Mouse (Mus musculus) kidney, postnatal 0 days (tissue): ENCODE measurements around the gene Ano8. TPM values are rescaled to one million over a fixed set of nuclear protein-coding genes. Genes with fewer than 3 reads are reported as not detected.
"Not testable (repeated sequence)": the region's sequence is repeated elsewhere in the genome, so short reads cannot be mapped to it uniquely, and the experiment has no call there.

Experiments used
- ATAC-seq: fragments of 200-750 bp; cut with Nextera tagmentation; replicated peaks from 2 replicates; pipeline ENCODE4 v1.8.0; 2017; ENCODE audit warnings: low read depth, moderate number of reproducible peaks, moderate TSS enrichment, moderate library complexity; ENCODE audit not compliant: low FRiP score
- DNase-seq: peaks from one replicate; pipeline ENCODE4 v3.0.0-alpha.2; 2016; ENCODE audit warnings: low spot score
- H3K27ac ChIP-seq: fragments of 300-500 bp; sonication (generic); 2 replicates; pipeline ENCODE4 v1.5.1; 2014; ENCODE audit warnings: mild to moderate bottlenecking
- H3K27me3 ChIP-seq: fragments of 300-500 bp; sonication (generic); 2 replicates; pipeline ENCODE4 v1.6.1; 2014; ENCODE audit warnings: low read length, mixed read lengths; ENCODE audit not compliant: insufficient read depth
- H3K36me3 ChIP-seq: fragments of 300-500 bp; sonication (generic); 2 replicates; pipeline ENCODE4 v1.6.1; 2014; ENCODE audit warnings: low read length, mixed read lengths; ENCODE audit not compliant: insufficient read depth
- H3K4me1 ChIP-seq: fragments of 300-500 bp; sonication (generic); replicated peaks from 2 replicates; pipeline ENCODE4 v1.6.1; 2014; ENCODE audit warnings: antibody characterized with exemption, low read length, mixed read lengths; ENCODE audit not compliant: insufficient read depth
- H3K4me2 ChIP-seq: fragments of 300-500 bp; sonication (generic); 2 replicates; pipeline ENCODE4 v1.6.1; 2014; ENCODE audit warnings: mild to moderate bottlenecking, low read length, moderate library complexity, mixed read lengths
- H3K4me3 ChIP-seq: fragments of 300-500 bp; sonication (generic); replicated peaks from 2 replicates; pipeline ENCODE4 v1.5.1; 2014; ENCODE audit warnings: low read depth, low read length
- H3K9ac ChIP-seq: fragments of 300-500 bp; sonication (generic); 2 replicates; pipeline ENCODE4 v1.6.1; 2014; ENCODE audit warnings: low read depth, low read length
- H3K9me3 ChIP-seq: fragments of 300-500 bp; sonication (generic); replicated peaks from 2 replicates; pipeline ENCODE4 v1.6.1; 2016; ENCODE audit warnings: low read length, inconsistent platforms, mixed read lengths
- CTCF ChIP-seq: IDR thresholded peaks from 2 replicates; pipeline ENCODE4 v1.5.1; 2016; ENCODE audit warnings: antibody characterized with exemption, low read depth, mild to moderate bottlenecking, moderate library complexity
- WGBS: fragments of 180-500 bp; shearing (Covaris S2); extraction: QIAGEN DNeasy Blood & Tissue Kit; methylation state at CpG from one replicate; pipeline ENCODE4 v1.1.7; 2014; 5-methylcytosine and 5-hydroxymethylcytosine counted together
- polyA plus RNA-seq: library from polyadenylated mRNA; unstranded; fragments of >200 nt; fragmentation: Nextera tagmentation; extraction: Ambion mirVana; gene quantifications from 2 replicates; pipeline ENCODE4 v1.2.1, GENCODE M21; 2015

Gene Ano8
- polyA plus RNA-seq, 1 experiment from 2014 or later: 1.4 TPM

DNA sequence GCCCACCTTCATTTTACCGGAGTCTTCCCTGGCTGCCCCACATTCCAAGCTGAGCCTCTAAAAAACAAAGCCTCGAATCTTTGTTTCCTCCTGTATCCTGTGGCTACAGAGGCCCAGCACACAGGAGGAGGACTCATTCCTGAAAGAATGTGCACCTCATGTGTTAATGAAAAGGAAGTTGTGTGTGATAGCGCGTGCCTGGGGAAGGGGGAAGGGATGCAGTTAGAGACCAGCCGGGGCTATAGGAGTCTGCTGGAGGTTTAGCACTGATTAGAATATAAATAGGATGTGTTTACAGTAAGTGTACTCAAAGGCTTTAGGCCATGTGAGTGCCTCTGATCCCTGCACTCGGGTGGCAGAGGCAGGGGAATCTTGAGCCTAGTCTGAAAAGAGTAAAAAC is 40.5 kb upstream of the Ano8 start:
- no peaks in the 10 kb centered on the region for H3K9me3 ChIP-seq
- H3K9ac ChIP-seq: no peak overlapping the region
- H3K4me2 ChIP-seq: no peak overlapping the region
- peak overlapping the region; percentile 78; the same call in 1 of the 2 replicates for H3K27ac ChIP-seq
- no peak for ATAC-seq
- DNase-seq: peak; percentile 61
- peaks cover 9% of the 10 kb centered on the region for H3K4me1 ChIP-seq
- TF ChIP-seq CTCF: no peak
- WGBS: 31% methylated on average over 6 of the region's 6 CpGs
- no peak overlapping the region for H3K4me3 ChIP-seq
- no peaks in the 10 kb centered on the region for H3K36me3 ChIP-seq
- no peaks in the 10 kb centered on the region for H3K27me3 ChIP-seq

DNA sequence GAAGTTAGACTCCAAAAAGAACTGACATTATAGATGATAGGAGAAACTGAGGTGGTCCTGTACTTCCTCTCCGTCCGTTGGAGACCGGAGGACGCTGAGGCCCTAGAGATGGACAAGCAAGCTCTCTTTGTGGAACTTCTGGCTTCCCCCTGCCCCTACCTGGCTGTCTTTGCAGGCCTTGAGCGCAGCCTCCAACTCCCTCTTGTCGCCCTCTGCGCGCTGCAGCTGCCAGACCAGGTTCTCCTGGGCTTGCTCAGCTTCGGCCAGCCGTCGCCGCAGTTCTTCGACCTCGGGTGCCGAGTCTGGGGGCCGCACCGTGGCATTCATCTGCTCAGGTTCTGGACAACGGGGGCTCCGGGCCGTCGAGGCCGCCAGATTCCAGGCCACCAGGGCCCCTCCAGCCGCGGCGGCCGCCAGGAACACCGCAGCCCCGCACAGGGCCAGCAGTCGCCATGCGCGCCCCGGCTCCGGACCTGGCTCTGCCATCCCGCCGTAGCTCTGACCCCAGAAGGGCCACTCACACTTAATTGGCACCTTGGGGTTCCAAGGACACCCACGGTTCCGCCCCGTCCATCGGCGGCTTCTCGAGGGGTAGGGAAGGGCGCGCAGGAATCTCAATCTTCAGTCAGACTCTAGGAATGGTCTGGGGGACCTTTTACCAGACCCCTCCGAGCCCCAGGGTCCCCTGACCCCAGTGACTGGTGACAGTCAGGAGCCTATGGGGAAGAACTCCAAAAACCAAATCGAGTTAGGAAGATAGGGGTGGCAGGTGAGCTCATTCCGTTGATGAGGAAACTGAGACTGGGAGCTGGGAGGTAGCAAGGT is 39.7 kb upstream of the Ano8 start, which contains the start of gene Ccdc194:
Gene Ccdc194 (minus strand): TSS at position 486 of the 825 bp plus-strand sequence.
- peak within 1 kb of the TSS; percentile 16; the same call in 1 of the 2 replicates for H3K4me2 ChIP-seq
- peaks cover 7% of the 10 kb centered on the region for H3K4me1 ChIP-seq
- peak within 1 kb of the TSS; percentile 6; the same call in 1 of the 2 replicates for H3K9ac ChIP-seq
- H3K36me3 ChIP-seq: no peaks in the 10 kb centered on the region
- no peak within 1 kb of the TSS for H3K4me3 ChIP-seq
- TF ChIP-seq CTCF: no peak
- H3K27ac ChIP-seq: peak within 1 kb of the TSS; percentile 78
- DNase-seq (no peak), ATAC-seq (no peak)
- H3K27me3 ChIP-seq: no peaks in the 10 kb centered on the region
- WGBS: 22% methylated on average over 46 of the region's 46 CpGs
- no peaks in the 10 kb centered on the region for H3K9me3 ChIP-seq

DNA sequence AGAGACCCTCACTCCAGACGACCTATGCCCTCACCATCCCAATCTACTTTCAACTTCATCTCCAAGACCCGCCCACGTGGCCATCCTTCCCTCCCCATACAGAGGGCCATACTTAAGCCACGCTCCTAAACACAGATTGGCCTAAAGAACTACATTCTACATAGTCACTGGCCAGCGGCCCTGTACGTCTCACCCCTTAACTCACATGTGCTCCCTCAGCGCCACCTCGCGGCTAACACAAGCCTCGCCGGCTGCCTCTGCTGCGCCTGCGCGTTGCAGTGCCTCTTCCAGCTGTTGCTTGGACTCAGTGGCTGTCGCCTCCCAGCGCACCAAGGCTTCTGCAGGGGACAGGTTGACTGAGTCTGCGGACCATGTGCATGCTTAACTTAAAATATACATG is 35.9 kb upstream of the Ano8 start:
- Histone ChIP-seq H3K36me3 (no peaks in the 10 kb centered on the region), H3K4me1 (peaks cover 6% of the 10 kb centered on the region; the same call in 1 of the 2 replicates), H3K27me3 (no peaks in the 10 kb centered on the region), H3K27ac (no peak overlapping the region), H3K9ac (no peak overlapping the region), H3K4me2 (peak overlapping the region; percentile 27; the same call in 1 of the 2 replicates), H3K4me3 (no peak overlapping the region), H3K9me3 (no peaks in the 10 kb centered on the region)
- 6% methylated on average over 17 of the region's 17 CpGs for WGBS
- TF ChIP-seq CTCF: peak; percentile 99
- peak; percentile 98 for DNase-seq
- peak; percentile 94 for ATAC-seq

DNA sequence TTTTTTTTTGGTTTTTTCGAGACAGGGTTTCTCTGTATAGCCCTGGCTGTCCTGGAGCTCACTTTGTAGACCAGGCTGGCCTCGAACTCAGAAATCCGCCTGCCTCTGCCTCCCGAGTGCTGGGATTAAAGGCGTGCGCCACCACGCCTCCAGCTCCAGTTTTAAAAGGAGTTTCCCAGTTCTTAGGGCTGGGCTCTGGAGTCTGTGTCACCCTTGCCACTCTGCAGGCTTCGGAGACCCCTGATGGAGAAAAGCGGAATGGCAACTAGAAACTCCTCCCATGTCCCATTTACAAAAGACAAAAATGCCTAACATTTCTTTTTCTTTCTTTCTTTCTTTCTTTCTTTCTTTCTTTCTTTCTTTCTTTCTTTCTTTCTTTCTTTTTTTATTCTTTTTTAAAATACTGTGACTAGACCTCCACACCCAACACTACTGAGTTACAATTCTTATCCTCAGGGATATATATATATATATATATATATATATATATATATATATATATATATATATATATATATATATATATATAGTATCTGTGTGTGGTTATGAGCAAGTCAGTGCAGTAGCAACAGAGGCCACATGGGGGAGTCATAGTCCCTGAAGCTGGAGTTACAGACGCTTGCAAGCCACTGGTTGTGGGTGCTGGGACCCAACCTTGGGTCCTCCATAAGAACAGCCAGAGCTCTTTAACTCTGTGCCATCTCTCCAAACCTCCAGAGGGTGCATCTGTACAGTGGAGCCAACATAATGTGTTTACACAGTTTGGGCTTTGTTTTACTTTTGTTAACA is 33.5 kb upstream of the Ano8 start:
- not testable (repeated sequence) for ATAC-seq, H3K9ac ChIP-seq, H3K27ac ChIP-seq, H3K36me3 ChIP-seq, H3K4me3 ChIP-seq, H3K9me3 ChIP-seq, H3K27me3 ChIP-seq, H3K4me2 ChIP-seq, H3K4me1 ChIP-seq
- peak; percentile 90 for DNase-seq
- WGBS: 41% methylated on average over 9 of the region's 10 CpGs
- peak; percentile 75 for TF ChIP-seq CTCF

DNA sequence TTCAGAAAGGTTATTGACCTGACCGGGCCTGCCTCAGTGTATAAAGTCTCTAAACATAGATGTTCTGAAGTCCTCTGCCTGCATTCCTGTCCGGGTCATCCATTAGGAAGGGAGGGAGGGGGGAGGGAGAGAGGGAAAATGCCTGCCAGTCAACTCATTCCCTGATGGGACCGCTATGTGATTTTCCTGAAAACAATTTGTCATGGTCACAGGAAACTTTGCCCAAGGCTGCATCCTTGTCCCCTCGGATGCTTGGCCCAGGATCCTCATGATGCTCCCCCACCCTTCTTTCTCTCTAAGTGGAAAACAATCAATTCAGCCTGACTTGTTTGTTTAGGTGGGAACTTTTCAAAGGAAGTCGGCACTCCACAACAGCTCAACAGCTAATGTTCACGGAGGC is 31.0 kb upstream of the Ano8 start:
- 11% methylated on average over 6 of the region's 6 CpGs for WGBS
- Histone ChIP-seq H3K4me2 (no peak overlapping the region), H3K27ac (no peak overlapping the region), H3K27me3 (no peaks in the 10 kb centered on the region), H3K9ac (no peak overlapping the region), H3K4me1 (no peaks in the 10 kb centered on the region), H3K36me3 (no peaks in the 10 kb centered on the region), H3K4me3 (no peak overlapping the region), H3K9me3 (no peaks in the 10 kb centered on the region)
- ATAC-seq (no peak), DNase-seq (peak; percentile 47)
- TF ChIP-seq CTCF: no peak

DNA sequence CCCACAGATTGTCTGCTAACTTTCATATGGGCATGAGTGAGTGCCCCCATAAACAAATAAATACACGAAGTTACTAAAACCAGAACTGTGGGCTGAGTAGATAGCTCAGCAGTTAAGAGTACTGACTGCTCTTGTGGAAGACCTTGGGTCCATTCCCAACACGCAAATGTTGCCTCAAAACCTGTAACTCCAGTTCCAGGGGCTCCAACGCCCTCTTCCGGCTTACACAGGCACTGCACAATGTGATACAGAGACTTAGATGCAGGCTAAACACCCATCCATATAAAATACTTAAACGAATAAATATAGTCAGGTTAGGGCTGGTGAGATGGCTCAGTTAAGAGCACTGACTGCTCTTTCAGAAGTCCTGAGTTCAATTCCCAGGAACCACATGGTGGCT is 29.3 kb upstream of the Ano8 start:
- Histone ChIP-seq H3K4me3 (no peak overlapping the region), H3K4me2 (no peak overlapping the region), H3K36me3 (no peaks in the 10 kb centered on the region), H3K9ac (no peak overlapping the region), H3K9me3 (no peaks in the 10 kb centered on the region), H3K27ac (no peak overlapping the region), H3K4me1 (no peaks in the 10 kb centered on the region), H3K27me3 (no peaks in the 10 kb centered on the region)
- TF ChIP-seq CTCF: no peak
- WGBS: 75% methylated on average over 5 of the region's 5 CpGs
- DNase-seq (no peak), ATAC-seq (no peak)
